Mouse (Mus musculus): ENCODE measurements around the gene Myo10.

Gene Myo10

GRCm38 (mm10) chr15:25806878-25807277 lies 184.6 kb downstream of the Myo10 start:
- no peak for DNase-seq

- DNase-seq, result no peak
These were observed 186.5 kb downstream of the Myo10 start for GRCm38 (mm10) chr15:25808677-25809460.

- DNase-seq, result no peak
These were observed 187.3 kb downstream of the Myo10 start for GRCm38 (mm10) chr15:25809669-25810068.

GRCm38 (mm10) chr15:25811834-25812250 lies 189.5 kb downstream of the Myo10 start:
- DNase-seq, result no peak

- peak; percentile 63 for DNase-seq
These were observed 190.2 kb downstream of the Myo10 start for GRCm38 (mm10) chr15:25812479-25812878.

GRCm38 (mm10) chr15:25814535-25814934 lies 192.2 kb downstream of the Myo10 start:
- no peak for DNase-seq

GRCm38 (mm10) chr15:25817191-25817590 lies 194.9 kb downstream of the Myo10 start:
- DNase-seq, result no peak

GRCm38 (mm10) chr15:25821981-25822380 lies 199.7 kb downstream of the Myo10 start:
- DNase-seq, result no peak

GRCm38 (mm10) chr15:25822656-25823055 lies 200.3 kb downstream of the Myo10 start:
- no peak for DNase-seq

GRCm38 (mm10) chr15:25826531-25826961 lies 204.2 kb downstream of the Myo10 start:
- no peak for DNase-seq

- no peak for DNase-seq
These were observed 206.1 kb downstream of the Myo10 start for GRCm38 (mm10) chr15:25828464-25828863.

GRCm38 (mm10) chr15:25830426-25830825 lies 208.1 kb downstream of the Myo10 start:
- DNase-seq, result no peak

GRCm38 (mm10) chr15:25834282-25834681 lies 212.0 kb downstream of the Myo10 start:
- DNase-seq, result no peak

- no peak for DNase-seq
These were observed 212.8 kb downstream of the Myo10 start for GRCm38 (mm10) chr15:25834920-25835674.

GRCm38 (mm10) chr15:25842462-25843085 lies 220.2 kb downstream of the Myo10 start:
- DNase-seq, result no peak

GRCm38 (mm10) chr15:25843086-25843991 lies 221.0 kb downstream of the Myo10 start, which contains the start of gene Retreg1:
Retreg1 (plus strand) TSS chr15:25843180.
- peak; percentile 90 for DNase-seq

- peak; percentile 35 for DNase-seq
These were observed 221.8 kb downstream of the Myo10 start for GRCm38 (mm10) chr15:25844013-25844570.

- DNase-seq, result no peak
These were observed 222.4 kb downstream of the Myo10 start for GRCm38 (mm10) chr15:25844771-25845170.

- DNase-seq, result no peak
These were observed 225.3 kb downstream of the Myo10 start for GRCm38 (mm10) chr15:25847576-25848168.

- no peak for DNase-seq
These were observed 228.2 kb downstream of the Myo10 start for GRCm38 (mm10) chr15:25850552-25850951.

GRCm38 (mm10) chr15:25854270-25854904 lies 232.1 kb downstream of the Myo10 start:
- DNase-seq, result no peak

All from thymus, postnatal 4 days (tissue).